Mouse (Mus musculus) neural tube, embryonic 14.5 days (tissue): ENCODE data around the gene Kcnk4. TPM values are rescaled to one million over a fixed set of nuclear protein-coding genes. Genes with fewer than 3 reads are reported as not detected.

Source experiments
- ATAC-seq: fragments of 200-750 bp; cut with Nextera tagmentation; 2 replicates; pipeline ENCODE4 v1.8.0; 2017; ENCODE audit warnings: low read depth, mild to moderate bottlenecking, moderate TSS enrichment, moderate library complexity
- H3K27ac ChIP-seq: fragments of 300-500 bp; sonication (generic); 2 replicates; pipeline ENCODE4 v1.5.1; 2014; ENCODE audit warnings: low read depth, mild to moderate bottlenecking, control low read depth, low read length, moderate library complexity, mixed read lengths
- H3K27me3 ChIP-seq: fragments of 300-500 bp; sonication (generic); 2 replicates; pipeline ENCODE4 v1.6.1; 2014; ENCODE audit warnings: low read length; ENCODE audit not compliant: control insufficient read depth, insufficient read depth
- H3K36me3 ChIP-seq: fragments of 300-500 bp; sonication (generic); 2 replicates; pipeline ENCODE4 v1.6.1; 2014; ENCODE audit warnings: low read length, mixed read lengths; ENCODE audit not compliant: control insufficient read depth, insufficient read depth
- H3K4me1 ChIP-seq: fragments of 300-500 bp; sonication (generic); 2 replicates; pipeline ENCODE4 v1.6.1; 2014; ENCODE audit warnings: low read length; ENCODE audit not compliant: control insufficient read depth, insufficient read depth
- H3K4me2 ChIP-seq: fragments of 300-500 bp; sonication (generic); 2 replicates; pipeline ENCODE4 v1.6.1; 2014; ENCODE audit warnings: mild to moderate bottlenecking, low read depth, low read length, control low read depth
- H3K4me3 ChIP-seq: fragments of 300-500 bp; sonication (generic); 2 replicates; pipeline ENCODE4 v1.5.1; 2014; ENCODE audit warnings: low read depth, low read length, control low read depth, mixed read lengths
- H3K9ac ChIP-seq: fragments of 300-500 bp; sonication (generic); replicated peaks from 2 replicates; pipeline ENCODE4 v1.6.1; 2014; ENCODE audit warnings: low read depth, mild to moderate bottlenecking, control low read depth, low read length, mixed read lengths
- H3K9me3 ChIP-seq: fragments of 300-500 bp; sonication (generic); 2 replicates; pipeline ENCODE4 v1.6.1; 2016; ENCODE audit warnings: low read length; ENCODE audit not compliant: control insufficient read depth
- WGBS: fragments of 180-500 bp; shearing (Covaris S2); extraction: QIAGEN DNeasy Blood & Tissue Kit; methylation state at CpG from one replicate; pipeline ENCODE4 v1.1.7; 2014; 5-methylcytosine and 5-hydroxymethylcytosine counted together
- polyA plus RNA-seq: library from polyadenylated mRNA; unstranded; fragments of >200 nt; fragmentation: Nextera tagmentation; extraction: Ambion mirVana; gene quantifications from 2 replicates; pipeline ENCODE4 v1.2.1, GENCODE M21; 2014

Kcnk4 gene
- polyA plus RNA-seq, 1 experiment from 2014 or later = 9.9 TPM

GRCm38 (mm10) chr19:6928080-6928479, 6.2 kb downstream of the Kcnk4 start:
- ATAC-seq = no peak
- Histone ChIP-seq H3K27me3 (peaks cover 70% of the 10 kb centered on the region), H3K4me2 (no peak overlapping the region), H3K4me1 (no peaks in the 10 kb centered on the region), H3K27ac (no peak overlapping the region), H3K9me3 (no peaks in the 10 kb centered on the region), H3K4me3 (no peak overlapping the region), H3K9ac (no peak overlapping the region), H3K36me3 (no peaks in the 10 kb centered on the region)
- 11% methylated on average over 9 of the region's 9 CpGs for WGBS

DNA sequence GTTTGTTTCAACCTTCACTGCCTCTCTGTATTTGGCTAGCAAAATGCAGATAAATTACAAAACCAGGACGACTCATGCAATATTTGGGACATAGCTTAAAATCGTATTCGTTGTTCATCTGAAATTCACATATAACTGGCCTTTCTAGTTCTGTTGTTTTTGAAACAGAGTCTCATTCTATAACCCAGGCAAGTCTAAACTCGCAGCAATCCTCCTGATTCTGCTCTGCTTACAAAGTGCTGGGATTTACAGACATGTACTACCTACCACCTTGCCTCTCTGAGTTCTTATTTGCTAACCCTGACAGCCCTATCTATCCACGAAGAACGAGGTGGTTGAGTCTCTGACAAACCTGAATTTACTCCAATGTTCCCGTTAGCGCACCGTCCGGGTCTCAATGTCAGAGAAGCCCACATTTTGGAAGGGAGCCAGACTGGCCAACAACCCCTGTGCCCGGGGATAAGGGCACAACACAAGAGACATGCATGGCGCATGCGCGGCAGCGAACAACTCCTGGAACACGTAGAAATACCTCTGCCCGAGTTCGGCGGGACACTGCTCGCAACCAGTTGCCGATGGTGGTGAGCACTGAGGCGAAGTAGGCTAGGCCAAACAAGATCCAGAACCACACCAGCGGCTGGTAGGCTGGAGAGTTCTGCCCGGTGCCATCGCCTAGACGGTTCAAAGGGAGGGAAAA, 7.6 kb downstream of the Kcnk4 start:
- H3K9me3 ChIP-seq = no peaks in the 10 kb centered on the region
- ATAC-seq = no peak
- peak overlapping the region; percentile 41 for H3K4me2 ChIP-seq
- H3K4me1 ChIP-seq = no peaks in the 10 kb centered on the region
- 10% methylated on average over 26 of the region's 26 CpGs for WGBS
- no peak overlapping the region for H3K9ac ChIP-seq
- H3K4me3 ChIP-seq = peak overlapping the region; percentile 18; the same call in 1 of the 2 replicates
- no peak overlapping the region for H3K27ac ChIP-seq
- no peaks in the 10 kb centered on the region for H3K36me3 ChIP-seq
- H3K27me3 ChIP-seq = peaks cover 60% of the 10 kb centered on the region

- no peak overlapping the region for H3K9ac ChIP-seq
- no peak overlapping the region for H3K4me2 ChIP-seq
- H3K36me3 ChIP-seq = no peaks in the 10 kb centered on the region
- no peak for ATAC-seq
- H3K4me3 ChIP-seq = peak overlapping the region; percentile 9; the same call in 1 of the 2 replicates
- peaks cover 57% of the 10 kb centered on the region for H3K27me3 ChIP-seq
- no peaks in the 10 kb centered on the region for H3K9me3 ChIP-seq
- peaks cover 3% of the 10 kb centered on the region for H3K4me1 ChIP-seq
- H3K27ac ChIP-seq = no peak overlapping the region
- WGBS = 5% methylated on average over 40 of the region's 40 CpGs
Measured at GRCm38 (mm10) chr19:6925611-6926329, 8.5 kb downstream of the Kcnk4 start.

DNA sequence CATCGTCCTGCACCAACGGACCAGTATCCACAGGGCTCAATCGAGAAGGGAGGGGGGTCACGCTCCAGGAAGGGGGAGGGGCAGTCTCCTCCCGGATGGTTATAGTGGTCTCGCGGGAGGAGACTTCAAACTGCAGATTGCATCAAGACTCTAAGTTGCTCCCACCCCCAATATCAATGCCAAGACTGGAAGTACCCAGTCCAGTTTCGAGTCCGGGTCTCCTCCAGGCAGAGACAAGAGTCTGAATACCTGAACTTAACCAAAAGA, 9.1 kb downstream of the Kcnk4 start, which contains the start of gene Catsperz:
TSS of gene Catsperz (minus strand) at position 74 of the 267 bp plus-strand sequence.
- no peaks in the 10 kb centered on the region for H3K36me3 ChIP-seq
- H3K9ac ChIP-seq = no peak within 1 kb of the TSS
- peaks cover 56% of the 10 kb centered on the region for H3K27me3 ChIP-seq
- peak within 1 kb of the TSS; percentile 11; the same call in 1 of the 2 replicates for H3K4me2 ChIP-seq
- 2% methylated on average over 9 of the region's 9 CpGs for WGBS
- H3K4me3 ChIP-seq = peak within 1 kb of the TSS; percentile 9; the same call in 1 of the 2 replicates
- peaks cover 8% of the 10 kb centered on the region for H3K4me1 ChIP-seq
- no peak for ATAC-seq
- H3K9me3 ChIP-seq = no peaks in the 10 kb centered on the region
- no peak within 1 kb of the TSS for H3K27ac ChIP-seq

DNA sequence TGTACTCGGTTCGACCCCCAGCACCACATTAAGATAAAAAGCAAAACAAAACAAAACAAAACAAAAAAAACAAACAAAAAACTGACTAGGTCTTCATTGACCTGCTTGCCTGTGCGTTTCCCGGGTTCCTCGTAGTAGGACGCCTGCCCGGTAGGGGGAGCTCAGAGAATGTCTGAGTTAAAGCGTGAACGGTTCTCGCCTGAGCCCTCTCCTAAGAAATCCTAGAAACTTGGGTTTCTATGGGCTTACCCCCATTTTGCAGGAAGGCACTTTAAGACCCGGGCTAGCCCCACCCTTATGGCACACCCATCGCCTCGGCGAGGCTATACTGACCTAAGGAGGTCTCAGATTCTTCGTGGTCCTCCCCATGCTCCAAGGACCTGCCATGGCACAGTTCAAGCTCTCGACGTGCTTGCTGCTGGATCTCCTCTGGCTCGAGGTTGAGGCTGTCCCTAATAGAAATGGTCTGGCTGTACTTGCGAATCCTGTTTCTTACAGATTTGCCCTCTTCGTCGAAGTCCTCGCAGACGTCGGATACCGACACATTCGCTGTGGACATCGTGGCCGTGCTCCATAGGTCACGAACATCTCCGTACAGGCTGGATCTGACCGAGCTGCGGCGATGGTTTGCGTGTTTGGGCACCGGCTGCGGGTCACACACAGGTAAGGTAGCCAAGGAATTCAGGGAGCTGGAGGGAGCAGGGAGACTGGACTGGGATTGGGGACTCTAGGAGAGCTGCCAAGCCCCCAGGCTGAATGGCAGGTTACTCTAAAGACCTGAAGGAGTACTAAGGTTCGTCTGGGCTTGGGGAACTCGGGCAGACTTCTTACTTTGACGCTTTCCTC, 9.6 kb downstream of the Kcnk4 start:
- H3K9me3 ChIP-seq = no peaks in the 10 kb centered on the region
- no peak overlapping the region for H3K4me3 ChIP-seq
- H3K27me3 ChIP-seq = peaks cover 54% of the 10 kb centered on the region
- H3K36me3 ChIP-seq = no peaks in the 10 kb centered on the region
- H3K4me1 ChIP-seq = peaks cover 14% of the 10 kb centered on the region
- H3K9ac ChIP-seq = no peak overlapping the region
- no peak for ATAC-seq
- no peak overlapping the region for H3K27ac ChIP-seq
- 3% methylated on average over 39 of the region's 39 CpGs for whole genome bisulfite sequencing
- peak overlapping the region; percentile 11; the same call in 1 of the 2 replicates for H3K4me2 ChIP-seq

- Histone ChIP-seq H3K27ac (no peak overlapping the region), H3K36me3 (no peaks in the 10 kb centered on the region), H3K9ac (no peak overlapping the region), H3K9me3 (no peaks in the 10 kb centered on the region), H3K4me1 (peaks cover 14% of the 10 kb centered on the region), H3K4me2 (peak overlapping the region; percentile 96; the same call in 1 of the 2 replicates), H3K4me3 (peak overlapping the region; percentile 73; the same call in 1 of the 2 replicates), H3K27me3 (peaks cover 48% of the 10 kb centered on the region)
- ATAC-seq = no peak
- WGBS = 67% methylated on average over 6 of the region's 6 CpGs
Measured at GRCm38 (mm10) chr19:6922901-6923735, 11.2 kb downstream of the Kcnk4 start.

GRCm38 (mm10) chr19:6921647-6922567, 12.4 kb downstream of the Kcnk4 start, which contains the start of gene Esrra:
Gene Esrra (minus strand): TSS chr19:6921813.
- no peaks in the 10 kb centered on the region for H3K9me3 ChIP-seq
- peak within 1 kb of the TSS; percentile 91 for H3K27ac ChIP-seq
- under 1% methylated on average over 50 of the region's 66 CpGs for WGBS
- H3K27me3 ChIP-seq = peaks cover 42% of the 10 kb centered on the region
- peak; percentile 93 for ATAC-seq
- peak within 1 kb of the TSS; percentile 90 for H3K9ac ChIP-seq
- H3K36me3 ChIP-seq = no peaks in the 10 kb centered on the region
- H3K4me3 ChIP-seq = peak within 1 kb of the TSS; percentile 73
- peaks cover 14% of the 10 kb centered on the region for H3K4me1 ChIP-seq
- peak within 1 kb of the TSS; percentile 96 for H3K4me2 ChIP-seq
